Mouse (Mus musculus) CH12.LX (cell line): Measurements from ENCODE around the gene Gabra6. TPM values are rescaled to one million over a fixed set of nuclear protein-coding genes. Genes with fewer than 3 reads are reported as not detected.

ENCODE experiments used
- DNase-seq: peaks from one replicate; pipeline ENCODE4 v3.0.0-alpha.2; 2013; ENCODE audit errors: extremely low read depth
- H3K27ac ChIP-seq: 2 replicates; pipeline ENCODE4 v1.5.1; 2012; ENCODE audit warnings: low read depth, mild to moderate bottlenecking, control low read depth, moderate library complexity; ENCODE audit not compliant: insufficient read depth
- H3K27me3 ChIP-seq: replicated peaks from 2 replicates; pipeline ENCODE3; 2012; ENCODE audit warnings: inconsistent platforms
- H3K36me3 ChIP-seq, 2 experiments: replicated peaks in 1 of 2; 2 replicates each; pipeline versions ENCODE3 to v1.6.1; 2012; ENCODE audit warnings: inconsistent platforms in 1 of 2, low read length in 1 of 2, mild to moderate bottlenecking in 1 of 2, mixed read lengths in 1 of 2, moderate library complexity in 1 of 2; ENCODE audit not compliant: control insufficient read depth in 1 of 2, insufficient read depth in 1 of 2
- H3K4me1 ChIP-seq, 2 experiments: 2 replicates each; pipeline ENCODE4 v1.6.1; 2012; ENCODE audit warnings: inconsistent platforms in 1 of 2, moderate library complexity in 1 of 2; ENCODE audit not compliant: insufficient read depth in 2 of 2, control insufficient read depth in 1 of 2
- H3K4me2 ChIP-seq: 2 replicates; pipeline ENCODE4 v1.6.1; 2012; ENCODE audit warnings: low read depth, mild to moderate bottlenecking, control low read depth; ENCODE audit not compliant: poor library complexity, insufficient read depth, severe bottlenecking
- H3K4me3 ChIP-seq, 3 experiments: fragments of 150-350 bp in 1 of 3; sonication (generic) in 1 of 3; replicated peaks in 1 of 3; 2 replicates each; pipeline versions ENCODE3 to v1.5.1; 2011 to 2012; ENCODE audit warnings: low read depth in 2 of 3, low read length in 2 of 3, mild to moderate bottlenecking in 2 of 3, moderate library complexity in 2 of 3, control low read depth in 1 of 3, improper control_type of control experiment in 1 of 3, inconsistent platforms in 1 of 3, mixed read lengths in 1 of 3; ENCODE audit not compliant: poor library complexity in 1 of 3
- H3K79me2 ChIP-seq: replicated peaks from 2 replicates; pipeline ENCODE4 v1.6.1; 2012; ENCODE audit warnings: mild to moderate bottlenecking, moderate library complexity; ENCODE audit not compliant: control insufficient read depth, poor library complexity, insufficient read depth, severe bottlenecking; ENCODE audit errors: extremely low read depth
- H3K9ac ChIP-seq: 2 replicates; pipeline ENCODE4 v1.6.1; 2012; ENCODE audit warnings: low read depth, mild to moderate bottlenecking, control low read depth, moderate library complexity; ENCODE audit not compliant: insufficient read depth
- H3K9me3 ChIP-seq: replicated peaks from 2 replicates; pipeline ENCODE3; 2012; ENCODE audit warnings: low read length, inconsistent platforms, mixed read lengths
- BHLHE40 ChIP-seq: IDR thresholded peaks from 2 replicates; pipeline ENCODE4 v1.6.1; 2011; ENCODE audit warnings: mild to moderate bottlenecking, low read depth, low read length, improper control_type of control experiment
- CHD1 ChIP-seq: IDR thresholded peaks from 2 replicates; pipeline ENCODE4 v1.6.1; 2012; ENCODE audit warnings: low read depth, low read length, improper control_type of control experiment, inconsistent platforms
- CHD2 ChIP-seq: IDR thresholded peaks from 2 replicates; pipeline ENCODE4 v1.6.1; 2011; ENCODE audit warnings: low read length, improper control_type of control experiment
- ELF1 ChIP-seq: IDR thresholded peaks from 2 replicates; pipeline ENCODE4 v1.6.1; 2014; ENCODE audit warnings: low read depth, mild to moderate bottlenecking, inconsistent platforms, low read length, improper control_type of control experiment
- EP300 ChIP-seq: IDR thresholded peaks from 2 replicates; pipeline ENCODE4 v1.6.1; 2011; ENCODE audit warnings: low read length, improper control_type of control experiment
- GABPA ChIP-seq: IDR thresholded peaks from 2 replicates; pipeline ENCODE4 v1.6.1; 2012; ENCODE audit warnings: low read depth, low read length, improper control_type of control experiment, inconsistent platforms; ENCODE audit not compliant: insufficient replicate concordance
- HCFC1 ChIP-seq: IDR thresholded peaks from 2 replicates; pipeline ENCODE4 v1.6.1; 2012; ENCODE audit warnings: low read depth, mild to moderate bottlenecking, inconsistent platforms, low read length, improper control_type of control experiment
- IRF4 ChIP-seq: IDR thresholded peaks from 2 replicates; pipeline ENCODE4 v1.6.1; 2014; ENCODE audit warnings: low read depth, mild to moderate bottlenecking, inconsistent platforms, low read length, improper control_type of control experiment
- JUN ChIP-seq: IDR thresholded peaks from 2 replicates; pipeline ENCODE4 v1.6.1; 2011; ENCODE audit warnings: low read depth, mild to moderate bottlenecking, low read length, improper control_type of control experiment, moderate library complexity; ENCODE audit not compliant: insufficient read depth
- KAT2A ChIP-seq: IDR thresholded peaks from 2 replicates; pipeline ENCODE4 v1.6.1; 2012; ENCODE audit warnings: low read length, improper control_type of control experiment, inconsistent platforms; ENCODE audit not compliant: insufficient replicate concordance
- MAX ChIP-seq: IDR thresholded peaks from 2 replicates; pipeline ENCODE4 v1.6.1; 2011; ENCODE audit warnings: low read length, improper control_type of control experiment
- MAZ ChIP-seq: IDR thresholded peaks from 2 replicates; pipeline ENCODE4 v1.6.1; 2012; ENCODE audit warnings: low read depth, mild to moderate bottlenecking, inconsistent platforms, low read length, improper control_type of control experiment, moderate library complexity
- MEF2A ChIP-seq: IDR thresholded peaks from 2 replicates; pipeline ENCODE4 v1.6.1; 2014; ENCODE audit warnings: low read depth, mild to moderate bottlenecking, inconsistent platforms, low read length, improper control_type of control experiment, borderline replicate concordance
- MXI1 ChIP-seq: IDR thresholded peaks from 2 replicates; pipeline ENCODE4 v1.6.1; 2011; ENCODE audit warnings: mild to moderate bottlenecking, low read depth, low read length, improper control_type of control experiment
- NRF1 ChIP-seq: IDR thresholded peaks from 2 replicates; pipeline ENCODE4 v1.6.1; 2014; ENCODE audit warnings: low read depth, mild to moderate bottlenecking, inconsistent platforms, low read length, improper control_type of control experiment, moderate library complexity
- PAX5 ChIP-seq: IDR thresholded peaks from 2 replicates; pipeline ENCODE4 v1.6.1; 2012; ENCODE audit warnings: low read length, inconsistent platforms, mixed read lengths
- POLR2AphosphoS2 ChIP-seq: IDR thresholded peaks from 2 replicates; pipeline ENCODE4 v1.6.1; 2011; ENCODE audit warnings: low read depth, low read length, improper control_type of control experiment
- SMC3 ChIP-seq: IDR thresholded peaks from 2 replicates; pipeline ENCODE4 v1.6.1; 2011; ENCODE audit warnings: low read depth, low read length, improper control_type of control experiment
- TCF12 ChIP-seq: IDR thresholded peaks from 2 replicates; pipeline ENCODE4 v1.6.1; 2014; ENCODE audit warnings: low read depth, mild to moderate bottlenecking, inconsistent platforms, low read length, improper control_type of control experiment
- UBTF ChIP-seq: IDR thresholded peaks from 2 replicates; pipeline ENCODE4 v1.6.1; 2012; ENCODE audit warnings: low read depth, mild to moderate bottlenecking, inconsistent platforms, low read length, improper control_type of control experiment, moderate library complexity
- USF1 ChIP-seq: IDR thresholded peaks from 2 replicates; pipeline ENCODE4 v1.6.1; 2014; ENCODE audit warnings: low read depth, mild to moderate bottlenecking, inconsistent platforms, low read length, improper control_type of control experiment
- USF2 ChIP-seq: conservative IDR thresholded peaks from 2 replicates; pipeline ENCODE4 v1.6.1; 2011; ENCODE audit warnings: low read depth, low read length, improper control_type of control experiment
- ZC3H11A ChIP-seq: IDR thresholded peaks from 2 replicates; pipeline ENCODE4 v1.6.1; 2012; ENCODE audit warnings: low read depth, mild to moderate bottlenecking, inconsistent platforms, low read length, improper control_type of control experiment
- ZNF384 ChIP-seq: IDR thresholded peaks from 2 replicates; pipeline ENCODE4 v1.6.1; 2012; ENCODE audit warnings: low read depth, low read length, improper control_type of control experiment, inconsistent platforms
- dilution Hi-C: fragments of 300-500 bp; cut with MboI; formaldehyde crosslinking; loops from 2 replicates; pipeline ENCODE4 v1.14.3; 2020; ENCODE audit warnings: low sequenced_read_pairs; ENCODE audit not compliant: extremely low pct_unique_long_range_greater_than_20kb, extremely low pct_ligation_motif_present
- in situ Hi-C: fragments of 300-500 bp; cut with MboI; formaldehyde crosslinking; loops from 3 replicates; pipeline ENCODE4 v1.14.3; 2019; ENCODE audit warnings: low sequenced_read_pairs, low pct_ligation_motif_present, low pct_unique_long_range_greater_than_20kb, mixed read lengths
- polyA plus RNA-seq: library from polyadenylated mRNA; unstranded; fragments of >175 nt; gene quantifications from 2 replicates; pipeline ENCODE4 v1.2.1, GENCODE M21; 2012; ENCODE audit warnings: low read depth; ENCODE audit not compliant: insufficient read length
- total RNA-seq, 2 experiments: library from RNA; depleted of rRNA; stranded (reverse); fragments of 300-350 nt in 1 of 2; fragments of >200 nt in 1 of 2; gene quantifications; 2 replicates each; pipeline ENCODE4 v1.2.3; 2012 to 2014

The Gabra6 gene
- total and polyA plus RNA-seq, 3 experiments: not detected

DNA sequence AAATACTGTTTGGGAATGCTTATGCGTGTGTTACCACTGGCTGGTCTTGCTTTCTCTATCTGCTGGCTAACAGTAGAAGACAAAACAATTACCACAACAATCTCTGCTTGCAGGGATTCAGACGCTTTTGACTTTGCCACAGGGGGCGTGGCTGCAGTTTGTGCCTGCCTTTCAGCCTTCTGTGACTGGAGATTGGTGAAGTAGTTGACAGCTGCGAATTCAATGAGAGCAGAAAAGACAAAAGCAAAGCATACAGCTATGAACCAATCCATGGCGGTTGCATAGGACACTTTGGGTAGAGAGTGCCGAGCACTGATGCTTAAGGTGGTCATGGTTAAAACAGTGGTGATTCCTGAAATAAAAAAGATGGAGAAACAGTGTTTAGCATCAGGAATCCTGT is 6.0 kb downstream of the Gabra6 start:
- dilution Hi-C loops: no loop called here
- H3K4me2 ChIP-seq: no peak overlapping the region
- TF ChIP-seq MAZ (no peak), BHLHE40 (no peak)

DNA sequence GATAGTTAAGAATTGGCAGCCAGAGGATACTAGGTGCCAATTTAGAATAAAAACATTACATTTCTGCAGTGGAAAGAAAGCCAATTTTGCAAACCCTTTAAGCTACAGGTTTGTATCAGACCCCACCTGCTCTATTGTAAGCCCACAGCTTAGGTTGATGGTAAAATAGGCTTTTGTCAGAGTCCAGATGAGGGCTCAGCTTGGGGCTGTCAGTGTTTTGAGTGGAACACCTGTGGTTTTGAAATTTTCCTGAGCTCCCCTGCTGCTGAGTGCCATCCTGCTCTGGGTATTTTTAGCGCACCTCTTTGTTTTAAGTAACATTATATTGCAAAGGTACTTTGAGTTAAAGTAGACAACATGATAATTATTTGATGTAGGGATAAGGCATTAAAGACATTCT is 10.0 kb downstream of the Gabra6 start:
- Histone ChIP-seq H3K9me3 (no peaks in the 10 kb centered on the region), H3K27ac (no peak overlapping the region), H3K36me3 (no peaks in the 10 kb centered on the region), H3K79me2 (no peaks in the 10 kb centered on the region), H3K9ac (no peak overlapping the region), H3K27me3 (no peaks in the 10 kb centered on the region), H3K4me3 (no peak overlapping the region), H3K4me2 (no peak overlapping the region), H3K4me1 (no peaks in the 10 kb centered on the region)
- DNase-seq: no peak
- in situ Hi-C loops: no loop called here
- dilution Hi-C loops: no loop called here
- TF ChIP-seq BHLHE40 (no peak), USF1 (no peak), GABPA (no peak), EP300 (no peak), MAX (no peak), TCF12 (no peak), PAX5 (no peak), NRF1 (no peak), UBTF (no peak), HCFC1 (no peak), CHD1 (no peak), MXI1 (no peak), POLR2AphosphoS2 (no peak)

More for the DNA sequence above, 6.0 kb downstream of the Gabra6 start:
- H3K27me3 ChIP-seq: no peaks in the 10 kb centered on the region
- in situ Hi-C loops: no loop called here
- no peaks in the 10 kb centered on the region for H3K79me2 ChIP-seq
- no peak overlapping the region for H3K4me3 ChIP-seq
- DNase-seq: no peak
- H3K36me3 ChIP-seq: no peaks in the 10 kb centered on the region
- H3K9me3 ChIP-seq: no peaks in the 10 kb centered on the region
- no peak overlapping the region for H3K9ac ChIP-seq
- no peak overlapping the region for H3K27ac ChIP-seq
- H3K4me1 ChIP-seq: no peaks in the 10 kb centered on the region

DNA sequence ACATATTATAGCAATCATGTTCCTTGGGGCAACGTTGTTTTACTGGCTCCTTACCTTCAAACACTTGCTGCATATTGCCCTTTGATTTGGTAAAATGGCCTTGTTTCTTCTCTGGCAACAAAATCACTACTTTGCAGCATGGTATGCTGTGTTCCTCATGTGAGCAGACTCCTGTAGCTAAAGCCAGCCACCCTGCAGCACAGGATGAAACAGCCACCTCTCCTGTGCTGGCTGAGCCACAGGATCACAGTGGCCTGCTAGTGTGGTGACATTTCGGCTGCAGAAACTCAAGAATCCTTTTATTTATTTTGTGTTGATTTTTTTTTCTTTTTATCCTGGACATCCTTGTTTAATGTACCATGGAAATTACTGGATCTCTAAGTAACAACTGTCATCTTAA is 11.8 kb downstream of the Gabra6 start:
- DNase-seq: no peak
- Histone ChIP-seq H3K4me2 (no peak overlapping the region), H3K4me3 (no peak overlapping the region), H3K36me3 (no peaks in the 10 kb centered on the region), H3K27ac (no peak overlapping the region), H3K79me2 (no peaks in the 10 kb centered on the region), H3K9me3 (no peaks in the 10 kb centered on the region), H3K4me1 (no peaks in the 10 kb centered on the region), H3K27me3 (no peaks in the 10 kb centered on the region), H3K9ac (no peak overlapping the region)
- TF ChIP-seq PAX5 (no peak), KAT2A (no peak), USF2 (no peak), ZNF384 (no peak), ELF1 (no peak), JUN (no peak), GABPA (no peak), USF1 (no peak), HCFC1 (no peak), SMC3 (no peak), ZC3H11A (no peak), BHLHE40 (no peak), TCF12 (no peak), EP300 (no peak), IRF4 (no peak), UBTF (no peak), MEF2A (no peak), CHD2 (no peak), MAX (no peak)
- dilution Hi-C loops: no loop called here
- in situ Hi-C loops: no loop called here
